Mouse (Mus musculus) adrenal gland, adult (tissue): Measurements from ENCODE around the gene Opn3.
A peak's percentile ranks its signal among the peaks of the same experiment; 100 is the strongest.

Experiments used
- DNase-seq, 2 experiments: peaks; one replicate each; pipeline ENCODE4 v3.0.0; 2022 to 2023; ENCODE audit warnings: low spot score in 1 of 2; ENCODE audit not compliant: inconsistent age in 2 of 2

The Opn3 gene

GRCm38 (mm10) chr1:175692246-175692996 is at the start of gene Opn3, which contains the start of gene Chml:
Opn3 (minus strand) TSS chr1:175692776.
Chml (minus strand) TSS chr1:175692901.
- DNase-seq = peak; percentile 99 to 100

DNA sequence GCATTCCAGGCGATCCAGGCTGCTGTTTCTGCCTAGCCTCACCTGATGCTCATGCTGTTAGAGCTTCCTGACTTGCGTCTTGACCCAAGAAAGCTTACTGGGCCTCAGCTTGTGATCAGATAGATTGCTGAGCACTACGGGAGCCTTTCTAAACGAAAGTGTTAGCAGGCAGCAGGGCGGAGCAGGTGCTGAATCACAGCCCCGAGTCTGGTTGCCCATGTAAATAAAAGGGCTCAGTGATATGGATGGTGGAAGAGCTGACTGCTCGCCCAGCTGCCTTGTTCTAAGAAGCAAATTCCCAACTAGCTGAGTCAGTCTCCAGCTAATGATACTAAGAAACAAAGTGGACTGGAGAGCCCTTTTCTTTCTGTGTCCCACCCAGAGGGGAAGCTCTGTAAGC is 33.2 kb upstream of the Opn3 start:
- DNase-seq = no peak

DNA sequence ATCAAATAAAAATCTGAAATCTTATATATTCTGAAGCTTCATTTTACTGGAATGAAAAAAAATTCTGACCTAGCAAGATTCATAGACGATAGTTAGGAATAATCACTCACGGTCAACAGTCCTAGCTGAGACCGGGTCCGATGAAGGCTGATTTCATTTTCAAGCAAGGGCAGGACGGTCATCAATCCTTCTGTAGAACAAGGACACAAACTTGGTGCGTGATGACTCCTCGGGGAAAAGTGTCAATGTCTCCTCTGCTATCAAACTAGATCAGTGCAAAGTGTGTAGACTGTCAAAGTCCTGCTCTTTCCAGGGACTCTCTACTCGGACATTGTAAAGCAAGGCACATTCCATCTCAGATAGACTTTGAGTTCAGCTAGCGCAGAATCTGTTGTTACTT is 24.3 kb upstream of the Opn3 start:
- peak in 1 of 2 experiments; percentile 80 for DNase-seq

DNA sequence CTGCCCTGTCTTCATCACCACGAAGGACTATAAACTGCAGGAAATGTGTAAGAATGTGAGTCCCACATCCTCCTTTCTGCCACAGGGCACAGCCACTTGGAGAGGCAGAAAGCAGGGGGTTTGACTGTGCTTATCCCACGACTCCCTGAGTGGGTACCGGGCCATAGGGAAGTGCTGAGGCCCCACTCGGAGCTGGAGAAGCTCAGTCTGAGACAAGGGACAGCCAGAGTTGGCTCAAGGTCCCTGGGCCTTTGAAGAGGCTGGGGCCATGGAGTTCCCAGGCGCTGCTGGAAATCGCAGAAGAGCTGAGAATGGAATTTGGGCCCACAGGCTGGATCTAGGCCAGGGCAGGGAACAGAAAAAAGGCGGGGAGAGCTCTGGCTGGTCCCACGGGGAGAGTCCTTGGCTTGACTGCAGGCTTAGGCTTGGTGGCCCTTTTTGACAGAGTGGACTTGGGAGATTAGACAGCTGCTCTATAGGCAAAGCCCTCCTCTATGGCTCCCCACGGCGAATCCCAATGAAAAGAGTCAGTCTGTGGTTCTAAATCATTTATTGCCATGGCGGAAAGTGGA is 19.8 kb upstream of the Opn3 start:
- peak; percentile 68 to 78 for DNase-seq

DNA sequence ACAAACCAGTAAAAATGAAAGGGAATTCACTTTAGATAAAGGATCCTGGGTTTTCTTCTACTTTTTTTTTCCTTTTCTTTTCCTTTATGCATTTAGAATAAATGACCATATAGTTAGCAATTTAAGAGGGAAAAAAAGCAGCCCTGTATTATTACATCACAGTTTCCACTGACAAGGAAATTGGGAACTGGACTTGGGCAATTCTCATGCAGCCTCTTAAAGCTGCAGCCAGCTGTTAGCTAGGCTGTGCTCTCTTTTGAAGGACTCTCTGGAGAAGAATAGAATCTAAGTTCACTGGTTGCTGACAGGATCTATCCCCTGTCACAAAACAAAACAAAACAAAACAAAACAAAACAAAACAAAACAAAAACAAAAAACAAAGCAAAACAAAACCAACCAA is 15.4 kb upstream of the Opn3 start:
- DNase-seq = no peak

- no peak for DNase-seq
Observed at GRCm38 (mm10) chr1:175707599-175707998, 15.0 kb upstream of the Opn3 start.

- DNase-seq = no peak
Observed at GRCm38 (mm10) chr1:175701145-175701544, 8.6 kb upstream of the Opn3 start.

DNA sequence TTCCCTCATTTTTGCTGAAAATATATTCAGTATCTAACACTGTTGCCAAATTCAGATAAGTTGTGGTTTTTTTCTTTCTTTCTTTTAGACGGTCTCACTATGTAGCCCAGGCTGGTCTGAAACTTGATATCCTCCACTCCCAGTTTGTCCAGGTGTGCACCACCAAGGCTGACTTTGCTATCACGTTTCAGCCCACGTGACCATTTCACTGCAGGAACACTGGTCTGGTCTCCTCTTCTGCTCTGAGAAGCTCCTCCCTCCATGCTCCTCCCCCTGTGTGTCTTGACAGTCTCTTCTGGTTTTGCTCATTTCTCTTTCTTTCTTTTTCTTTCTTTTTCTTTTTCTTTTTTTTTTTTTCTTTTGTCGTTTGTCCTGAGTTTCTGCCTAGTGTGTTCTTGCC is 7.2 kb upstream of the Opn3 start:
- no peak for DNase-seq

- DNase-seq = peak in 1 of 2 experiments; percentile 52
Observed at GRCm38 (mm10) chr1:175699375-175699774, 6.8 kb upstream of the Opn3 start.

- DNase-seq = no peak
Observed at GRCm38 (mm10) chr1:175698293-175698692, 5.7 kb upstream of the Opn3 start, which contains the start of gene Wdr64. Wdr64 (plus strand) TSS chr1:175698593.

GRCm38 (mm10) chr1:175693429-175693960 is 919 bp upstream of the Opn3 start:
- peak; percentile 26 to 58 for DNase-seq

- no peak for DNase-seq
Observed at GRCm38 (mm10) chr1:175692997-175693361, 403 bp upstream of the Opn3 start.

- DNase-seq = peak in 1 of 2 experiments; percentile 72
Observed at GRCm38 (mm10) chr1:175691686-175692245, 810 bp downstream of the Opn3 start.

GRCm38 (mm10) chr1:175680995-175681394 is 11.6 kb downstream of the Opn3 start:
- no peak for DNase-seq

DNA sequence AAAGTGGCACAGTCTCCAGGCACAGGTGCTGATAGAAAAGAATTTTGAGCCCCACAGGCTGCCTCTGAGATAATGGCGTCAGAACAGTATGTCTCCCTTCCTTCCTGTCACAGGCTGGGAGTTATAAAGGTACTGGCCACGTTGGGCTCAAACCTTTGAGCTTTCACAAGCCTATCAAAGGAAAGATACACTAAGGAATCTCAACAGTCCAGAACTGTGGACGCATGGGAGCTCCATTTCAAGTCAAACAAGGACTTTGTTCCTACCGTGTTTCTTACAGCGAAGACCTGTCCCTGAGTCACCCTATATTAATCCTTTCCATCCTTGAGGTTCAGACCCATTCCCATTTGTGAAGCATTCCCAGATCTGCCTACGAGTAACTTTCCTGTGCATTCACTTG is 15.1 kb downstream of the Opn3 start:
- DNase-seq = no peak

DNA sequence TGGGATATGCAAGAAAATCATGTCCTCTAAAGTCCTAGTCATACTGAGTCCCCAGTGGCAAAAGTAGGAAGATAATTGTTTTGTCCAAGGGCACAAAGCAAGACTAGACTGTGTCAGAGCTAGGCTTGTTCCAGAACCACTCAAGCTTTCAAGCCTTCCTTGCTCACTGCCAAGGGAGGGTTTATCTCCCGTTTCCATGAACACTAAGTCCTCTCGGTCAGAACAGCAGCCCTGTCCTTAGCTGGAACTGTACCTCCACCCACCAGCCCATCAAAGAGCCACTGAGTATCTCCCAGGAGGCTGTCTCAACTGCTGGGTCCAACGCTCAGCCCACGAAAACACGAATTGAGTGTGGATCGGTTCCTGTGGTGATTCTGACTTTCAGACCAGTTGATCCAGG is 17.5 kb downstream of the Opn3 start:
- DNase-seq = no peak

GRCm38 (mm10) chr1:175673563-175674325 is 18.8 kb downstream of the Opn3 start:
- no peak for DNase-seq

GRCm38 (mm10) chr1:175671626-175672025 is 20.9 kb downstream of the Opn3 start:
- DNase-seq = no peak

- no peak for DNase-seq
Observed at GRCm38 (mm10) chr1:175670042-175670441, 22.5 kb downstream of the Opn3 start.

DNA sequence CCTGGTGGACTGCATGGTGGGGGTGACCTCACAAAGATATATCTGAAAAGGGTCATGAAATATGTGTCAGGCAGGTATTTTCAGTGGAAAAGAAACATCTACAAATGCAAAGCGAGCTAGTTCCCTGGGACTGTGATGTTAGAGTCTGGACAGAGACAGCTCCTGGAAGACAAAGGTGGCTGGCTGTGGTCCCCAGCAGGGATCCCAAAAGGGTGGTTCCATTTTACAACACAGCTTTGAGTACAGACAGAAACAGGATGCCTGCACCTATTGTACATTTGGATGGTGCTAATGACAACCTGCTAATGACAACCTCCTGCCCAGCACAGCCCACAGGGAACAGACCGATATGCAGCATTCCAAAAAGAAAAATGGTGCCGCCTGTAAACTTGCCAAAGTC is 23.1 kb downstream of the Opn3 start:
- DNase-seq = no peak

- DNase-seq = peak in 1 of 2 experiments; percentile 54
Observed at GRCm38 (mm10) chr1:175668666-175669405, 23.7 kb downstream of the Opn3 start.
